Mouse (Mus musculus) adrenal gland, adult 18-20 months (tissue): ENCODE measurements around the gene Gm5475. TPM values are rescaled to one million over a fixed set of nuclear protein-coding genes. Genes with fewer than 3 reads are reported as not detected.
"Not testable (repeated sequence)": the region's sequence is repeated elsewhere in the genome, so short reads cannot be mapped to it uniquely, and the experiment has no call there.

Source experiments
- DNase-seq, 2 experiments: peaks; one replicate each; pipeline ENCODE4 v3.0.0; 2021 to 2022; ENCODE audit warnings: low spot score in 2 of 2
- long read RNA-seq, 2 experiments: library from polyadenylated mRNA; stranded (forward); transcript quantifications; one replicate each; pipeline ENCODE4 v2.0.0; 2021
- total RNA-seq, 2 experiments: library from RNA; stranded (reverse); gene quantifications; 1 replicate in 1 of 2; 2 replicates in 1 of 2; pipeline ENCODE4 v1.2.3; 2021

The Gm5475 gene
- not detected for total RNA-seq
- long read RNA-seq, experiment 1: 0 reads
- long read RNA-seq, experiment 2: 0 reads

- not testable (repeated sequence) for DNase-seq
These were observed at the start of gene Gm5475 for GRCm38 (mm10) chr15:100421758-100422197. Gene Gm5475 (plus strand): TSS chr15:100422147.

GRCm38 (mm10) chr15:100375066-100375465, 46.9 kb upstream of the Gm5475 start:
- DNase-seq: peak; percentile 44 to 52

GRCm38 (mm10) chr15:100377847-100378505, 44.0 kb upstream of the Gm5475 start:
- DNase-seq: not testable (repeated sequence)

GRCm38 (mm10) chr15:100379658-100380057, 42.3 kb upstream of the Gm5475 start:
- no peak for DNase-seq

- DNase-seq: no peak
These were observed 41.8 kb upstream of the Gm5475 start for GRCm38 (mm10) chr15:100380104-100380503.

- no peak for DNase-seq
These were observed 36.2 kb upstream of the Gm5475 start for GRCm38 (mm10) chr15:100385705-100386104.

GRCm38 (mm10) chr15:100387544-100388223, 34.3 kb upstream of the Gm5475 start:
- no peak for DNase-seq

- DNase-seq: no peak
These were observed 33.6 kb upstream of the Gm5475 start for GRCm38 (mm10) chr15:100388224-100388835.

- no peak for DNase-seq
These were observed 33.1 kb upstream of the Gm5475 start for GRCm38 (mm10) chr15:100388886-100389285.

- no peak for DNase-seq
These were observed 30.9 kb upstream of the Gm5475 start for GRCm38 (mm10) chr15:100391066-100391465.

GRCm38 (mm10) chr15:100391599-100391998, 30.3 kb upstream of the Gm5475 start:
- no peak for DNase-seq

- DNase-seq: no peak
These were observed 28.9 kb upstream of the Gm5475 start for GRCm38 (mm10) chr15:100393016-100393415.

- DNase-seq: no peak
These were observed 26.4 kb upstream of the Gm5475 start for GRCm38 (mm10) chr15:100395561-100395960.

- no peak for DNase-seq
These were observed 21.2 kb upstream of the Gm5475 start for GRCm38 (mm10) chr15:100400592-100401250.

GRCm38 (mm10) chr15:100401811-100402210, 20.1 kb upstream of the Gm5475 start:
- no peak for DNase-seq

GRCm38 (mm10) chr15:100402347-100402746, 19.6 kb upstream of the Gm5475 start:
- DNase-seq: no peak

GRCm38 (mm10) chr15:100402798-100403197, 19.1 kb upstream of the Gm5475 start:
- DNase-seq: no peak

- peak in 1 of 2 experiments; percentile 40 for DNase-seq
These were observed 18.5 kb upstream of the Gm5475 start for GRCm38 (mm10) chr15:100403318-100404000.

GRCm38 (mm10) chr15:100406088-100406487, 15.9 kb upstream of the Gm5475 start:
- no peak for DNase-seq

GRCm38 (mm10) chr15:100410918-100411672, 10.9 kb upstream of the Gm5475 start:
- peak; percentile 57 to 60 for DNase-seq
